Mouse (Mus musculus) bone marrow macrophage, adult 2 months (primary cell): ENCODE data around the gene AC124108.1. TPM values are rescaled to one million over a fixed set of nuclear protein-coding genes. Genes with fewer than 3 reads are reported as not detected.
A peak's percentile ranks its signal among the peaks of the same experiment; 100 is the strongest.

Experiments
- H3K27ac ChIP-seq: 2 replicates; pipeline ENCODE4 v1.5.1; 2012; ENCODE audit warnings: low read depth, low read length; ENCODE audit not compliant: insufficient read depth
- H3K4me1 ChIP-seq: 2 replicates; pipeline ENCODE4 v1.6.1; 2012; ENCODE audit warnings: low read length; ENCODE audit not compliant: control insufficient read depth, insufficient read depth
- H3K4me3 ChIP-seq: 2 replicates; pipeline ENCODE4 v1.5.1; 2012; ENCODE audit warnings: mild to moderate bottlenecking, low read length, moderate library complexity; ENCODE audit not compliant: insufficient read depth
- CTCF ChIP-seq: IDR thresholded peaks from 2 replicates; pipeline ENCODE4 v1.5.1; 2012; ENCODE audit warnings: low read depth, mild to moderate bottlenecking, low read length, moderate library complexity
- POLR2A ChIP-seq: IDR thresholded peaks from 2 replicates; pipeline ENCODE4 v1.6.1; 2012; ENCODE audit warnings: mild to moderate bottlenecking, low read depth, low read length, borderline replicate concordance
- polyA plus RNA-seq: library from polyadenylated mRNA; stranded (reverse); fragments of >200 nt; gene quantifications from 2 replicates; pipeline ENCODE4 v1.2.4, GENCODE M21; 2012; ENCODE audit not compliant: missing spikeins, insufficient read depth, insufficient read length

AC124108.1 gene
- polyA plus RNA-seq, 1 experiment: not detected

DNA sequence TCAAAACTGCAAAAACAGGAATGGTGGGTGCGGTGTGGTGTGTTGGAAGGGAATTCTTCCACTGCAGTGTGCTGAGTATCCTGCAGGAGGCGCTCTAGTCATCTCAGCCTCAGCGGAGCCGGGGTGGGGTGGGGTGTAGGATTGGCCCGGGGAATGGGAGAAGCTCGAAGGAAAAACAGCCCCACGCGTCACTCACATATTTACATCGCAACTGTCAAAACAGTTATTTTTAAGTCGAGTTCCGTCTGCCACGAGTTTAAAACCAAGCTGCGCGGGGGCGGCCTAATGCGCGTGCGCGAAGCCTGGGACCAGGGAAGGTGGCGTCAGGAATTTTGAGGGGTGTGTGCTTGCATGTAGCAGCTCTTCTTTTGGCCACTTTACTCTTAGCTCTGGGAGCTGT lies 21.0 kb downstream of the AC124108.1 start:
- TF ChIP-seq CTCF (peak; percentile 96), POLR2A (no peak)
- Histone ChIP-seq H3K4me3 (peak overlapping the region; percentile 9; the same call in 1 of the 2 replicates), H3K27ac (no peak overlapping the region), H3K4me1 (no peaks in the 10 kb centered on the region)

DNA sequence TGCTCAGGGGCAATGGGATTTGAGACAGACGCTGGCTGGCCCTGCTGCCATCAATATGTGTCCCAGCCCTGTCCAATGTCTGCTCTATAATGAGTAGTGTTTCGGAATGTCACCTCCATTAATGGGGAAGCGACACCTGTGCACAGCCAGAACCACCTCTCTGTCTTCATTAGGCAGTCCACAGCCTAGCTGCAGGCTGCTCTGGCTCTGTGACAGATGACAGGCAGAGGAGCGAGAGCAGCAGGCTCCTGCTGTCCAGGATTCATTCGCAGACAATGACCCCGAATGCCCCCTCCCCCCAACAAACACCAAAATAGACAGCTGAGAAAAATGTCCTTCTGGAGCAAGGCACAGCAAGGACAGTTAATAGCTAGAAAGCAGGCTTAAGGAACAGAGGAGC lies 21.8 kb downstream of the AC124108.1 start:
- TF ChIP-seq POLR2A: no peak
- no peak for TF ChIP-seq CTCF
- H3K27ac ChIP-seq: no peak overlapping the region
- H3K4me1 ChIP-seq: no peaks in the 10 kb centered on the region
- H3K4me3 ChIP-seq: no peak overlapping the region

DNA sequence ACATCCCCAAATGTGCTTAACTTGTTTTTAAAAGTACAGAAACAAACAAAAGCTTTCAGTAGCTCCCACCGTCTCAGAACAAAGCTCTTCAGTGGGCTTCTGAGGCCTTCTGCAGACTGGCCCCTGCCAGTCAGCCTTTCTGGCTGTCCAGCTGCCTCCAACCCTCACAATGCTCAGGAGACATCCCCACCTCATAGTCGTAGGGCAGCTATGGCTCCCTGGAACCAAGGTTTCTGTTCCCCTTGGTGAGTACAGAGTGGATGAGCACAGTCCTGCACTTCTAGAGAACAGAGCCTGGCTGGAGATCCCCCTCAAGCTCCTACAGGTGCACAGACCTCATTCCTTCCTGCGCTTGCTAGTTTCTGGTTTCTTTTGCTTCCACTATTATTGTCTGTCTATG lies 25.0 kb downstream of the AC124108.1 start:
- Histone ChIP-seq H3K27ac (no peak overlapping the region), H3K4me3 (no peak overlapping the region), H3K4me1 (no peaks in the 10 kb centered on the region)
- TF ChIP-seq POLR2A (no peak), CTCF (no peak)

DNA sequence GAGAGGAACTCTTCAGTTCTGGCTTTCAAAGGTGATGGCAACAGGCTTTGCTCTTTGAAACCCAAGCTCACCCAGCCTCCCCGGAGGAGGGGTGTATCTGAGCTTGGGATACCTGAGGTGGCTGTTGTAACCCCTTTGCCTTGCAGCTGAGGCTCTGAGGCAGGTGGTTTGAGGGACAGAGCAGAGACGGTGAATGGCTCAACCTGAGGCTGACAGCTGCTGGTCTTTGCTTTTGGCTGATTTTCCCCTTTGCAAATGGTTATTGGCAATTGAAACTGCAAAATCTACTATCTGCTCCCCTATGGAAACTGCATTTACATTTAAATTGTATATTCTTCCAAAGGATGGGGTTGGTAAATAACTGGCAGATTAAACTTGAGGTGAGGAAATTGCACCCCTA lies 30.4 kb downstream of the AC124108.1 start:
- Histone ChIP-seq H3K4me1 (no peaks in the 10 kb centered on the region), H3K27ac (no peak overlapping the region), H3K4me3 (no peak overlapping the region)
- TF ChIP-seq CTCF: no peak
- TF ChIP-seq POLR2A: no peak

DNA sequence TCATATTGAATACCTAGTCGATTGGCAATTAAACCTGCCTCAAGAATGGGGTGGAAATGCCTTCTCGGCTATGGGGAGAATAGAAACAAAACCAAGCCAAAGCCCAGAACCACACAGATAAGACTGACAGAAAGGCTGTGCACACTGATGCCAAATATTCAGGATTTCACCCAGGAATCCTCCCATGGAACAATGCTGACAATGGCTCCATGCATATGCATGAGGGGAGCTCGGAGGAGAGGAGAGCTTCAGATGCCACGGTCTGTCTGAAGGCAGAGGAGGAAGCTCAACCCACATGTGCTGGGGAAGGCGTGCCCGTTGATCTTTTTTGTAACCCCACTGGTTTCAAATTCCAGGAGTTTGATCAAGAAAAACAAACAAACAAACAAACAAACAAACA lies 30.9 kb downstream of the AC124108.1 start:
- TF ChIP-seq POLR2A (no peak), CTCF (no peak)
- no peaks in the 10 kb centered on the region for H3K4me1 ChIP-seq
- no peak overlapping the region for H3K4me3 ChIP-seq
- H3K27ac ChIP-seq: no peak overlapping the region

DNA sequence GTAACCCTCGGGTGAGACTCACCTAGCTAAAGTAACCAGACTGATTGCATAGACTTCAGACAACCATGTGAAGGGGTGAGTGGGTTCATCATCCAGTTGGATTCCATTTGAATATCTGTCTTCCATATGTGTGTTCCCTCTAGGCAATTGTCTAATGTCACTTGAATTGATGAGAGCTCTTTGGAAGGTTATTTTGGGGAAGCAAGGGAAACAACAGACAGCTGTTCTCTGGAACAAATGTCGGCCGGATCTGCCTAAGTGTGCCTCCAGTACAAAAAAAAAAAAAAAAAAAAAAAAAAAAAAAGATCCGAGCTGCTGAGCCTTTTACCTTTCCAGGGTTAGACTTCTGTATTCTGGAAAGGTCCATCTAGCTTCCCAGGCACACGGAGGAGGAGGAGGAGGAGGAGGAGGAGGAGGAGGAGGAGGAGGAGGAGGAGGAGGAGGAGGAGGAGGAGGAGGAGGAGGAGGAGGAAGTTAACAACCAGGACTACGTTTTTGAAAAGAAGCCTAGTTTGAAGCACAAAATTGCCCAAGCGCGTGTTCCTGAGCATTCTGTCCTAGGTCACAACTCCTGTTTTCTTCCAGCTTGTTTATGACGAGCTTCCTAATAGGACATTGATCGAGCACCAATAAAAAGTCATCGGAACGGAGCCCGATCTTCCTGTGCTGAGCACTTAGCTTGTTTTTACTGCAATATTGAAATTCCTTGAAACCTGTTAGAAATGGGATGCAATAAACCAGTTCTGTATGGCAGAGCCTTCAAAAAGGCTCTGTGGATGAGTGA lies 35.2 kb downstream of the AC124108.1 start:
- Histone ChIP-seq H3K4me1 (no peaks in the 10 kb centered on the region), H3K4me3 (no peak overlapping the region), H3K27ac (no peak overlapping the region)
- TF ChIP-seq POLR2A (no peak), CTCF (no peak)

DNA sequence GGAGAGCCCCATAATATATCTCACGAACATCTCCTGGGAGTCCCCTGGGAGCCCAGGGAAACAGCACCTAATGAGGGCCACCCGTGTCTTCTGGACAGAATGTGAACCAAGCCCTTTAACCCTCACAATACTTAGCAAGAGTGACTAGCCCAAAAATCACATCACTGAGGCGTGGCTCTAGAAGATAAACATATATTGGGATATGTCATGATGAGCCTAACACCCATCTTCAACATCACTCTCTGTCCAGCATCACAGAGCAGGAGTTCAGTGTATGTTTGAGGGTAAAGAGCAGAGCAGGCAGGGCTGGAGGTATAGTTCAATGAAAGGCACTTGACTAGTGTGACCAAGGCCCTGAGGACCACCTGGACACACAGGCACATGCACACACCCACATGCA lies 38.4 kb downstream of the AC124108.1 start, which contains the start of gene Gm10188:
Gm10188 (minus strand) TSS at position 101 of the 400 bp plus-strand sequence.
- H3K4me3 ChIP-seq: no peak within 1 kb of the TSS
- H3K4me1 ChIP-seq: no peaks in the 10 kb centered on the region
- H3K27ac ChIP-seq: no peak within 1 kb of the TSS
- no peak for TF ChIP-seq CTCF
- TF ChIP-seq POLR2A: no peak

DNA sequence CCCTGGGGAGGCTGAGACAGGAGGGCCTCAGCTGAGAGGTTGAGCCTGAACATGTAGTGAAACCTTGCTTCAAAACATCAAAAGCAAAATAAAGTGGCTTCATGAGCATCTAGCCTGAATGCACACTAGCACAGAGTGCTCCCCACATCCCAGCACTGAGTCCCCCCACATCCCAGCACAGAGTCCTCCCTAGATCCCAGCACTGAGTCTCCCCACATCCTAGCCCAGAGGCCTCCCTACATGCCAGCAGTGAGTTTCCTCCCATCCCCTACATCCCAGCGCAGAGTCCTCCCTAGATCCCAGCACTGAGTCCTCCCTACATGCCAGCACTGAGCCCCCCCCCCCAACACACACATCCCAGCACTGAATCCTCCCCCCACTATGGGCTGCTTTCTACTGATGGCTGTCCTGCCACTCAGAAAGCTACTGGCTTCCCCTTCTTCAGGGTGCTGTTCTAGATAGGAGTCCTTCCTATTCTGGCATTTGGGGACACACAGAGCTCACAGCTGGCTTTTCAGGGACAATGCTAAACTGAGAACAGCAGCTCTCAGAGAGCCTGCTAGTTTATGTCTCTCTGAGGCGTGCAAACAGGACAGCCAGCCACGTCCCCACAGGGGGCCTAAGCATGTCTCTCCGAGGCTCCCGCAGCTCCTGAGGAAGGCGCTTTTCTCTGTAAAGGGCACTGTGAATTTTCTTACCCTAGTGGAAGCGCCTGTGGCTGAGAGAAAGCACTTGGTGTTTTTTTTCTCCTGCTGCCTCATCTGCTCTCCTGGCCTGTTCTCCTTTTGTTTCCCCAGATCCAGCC lies 40.4 kb downstream of the AC124108.1 start:
- TF ChIP-seq CTCF (no peak), POLR2A (no peak)
- Histone ChIP-seq H3K4me3 (no peak overlapping the region), H3K27ac (no peak overlapping the region), H3K4me1 (no peaks in the 10 kb centered on the region)

DNA sequence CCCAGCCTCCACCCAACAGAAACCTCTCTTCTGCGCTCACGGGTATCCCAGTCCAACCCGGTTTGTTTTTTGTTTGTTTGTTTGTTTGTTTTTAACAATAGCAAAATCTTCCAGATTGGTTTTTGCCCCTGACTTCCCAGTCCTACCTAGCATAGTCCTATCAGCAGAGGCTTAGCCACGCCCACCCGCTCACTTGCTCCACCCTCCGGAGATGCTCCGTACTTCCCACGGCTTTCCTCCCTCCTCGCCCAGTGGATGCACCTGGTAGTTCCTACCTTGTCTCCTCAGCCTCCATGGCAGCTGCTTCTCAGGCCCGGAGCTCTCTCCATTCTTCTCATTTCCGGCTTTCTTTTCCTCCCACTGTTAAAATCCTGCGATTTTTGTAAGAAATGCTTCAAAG lies 42.3 kb downstream of the AC124108.1 start:
- no peak for TF ChIP-seq POLR2A
- TF ChIP-seq CTCF: no peak
- H3K4me3 ChIP-seq: no peak overlapping the region
- H3K27ac ChIP-seq: no peak overlapping the region

DNA sequence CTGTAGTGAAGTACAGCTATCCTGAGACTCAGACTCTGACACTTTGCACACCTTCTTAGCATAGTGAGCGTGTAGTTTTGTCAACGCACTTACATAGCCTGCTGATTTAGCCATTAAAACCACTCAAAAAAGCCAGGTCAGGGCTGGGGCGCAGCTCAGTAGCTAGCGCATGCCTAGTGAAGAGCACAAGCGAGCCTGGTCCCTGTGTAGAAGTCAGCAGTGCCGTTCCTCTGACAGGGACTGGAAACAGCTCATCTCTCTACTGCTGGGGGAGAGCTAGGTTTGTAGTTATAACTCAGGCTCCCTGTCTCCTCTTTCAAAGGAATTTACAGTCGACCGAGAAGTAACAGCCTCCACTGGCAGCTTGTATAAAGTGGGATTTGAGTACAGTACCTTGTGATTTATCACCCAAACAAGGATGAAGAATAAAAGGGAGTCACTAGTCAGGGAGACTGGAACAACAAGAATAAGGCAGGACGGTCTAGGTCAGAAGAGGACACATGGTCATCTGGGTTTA lies 43.6 kb downstream of the AC124108.1 start:
- Histone ChIP-seq H3K4me3 (no peak overlapping the region), H3K27ac (no peak overlapping the region), H3K4me1 (no peaks in the 10 kb centered on the region)
- TF ChIP-seq POLR2A (no peak), CTCF (no peak)

More for the DNA sequence above, 42.3 kb downstream of the AC124108.1 start:
- H3K4me1 ChIP-seq: no peaks in the 10 kb centered on the region
